Mouse (Mus musculus) left cerebral cortex, adult 8-10 months (tissue): ENCODE data around the gene Fbxo7. TPM values are rescaled to one million over a fixed set of nuclear protein-coding genes. Genes with fewer than 3 reads are reported as not detected.

Experiments used
- DNase-seq, 2 experiments: peaks; one replicate each; pipeline ENCODE4 v3.0.0; 2022; ENCODE audit warnings: low spot score in 2 of 2
- total RNA-seq, 4 experiments: library from RNA; stranded (reverse); gene quantifications; 2 replicates each; pipeline ENCODE4 v1.2.4; 2022

Gene Fbxo7
- total RNA-seq, 4 experiments from 2014 or later, result 30.6 to 36.2 (median 33.5) TPM

DNA sequence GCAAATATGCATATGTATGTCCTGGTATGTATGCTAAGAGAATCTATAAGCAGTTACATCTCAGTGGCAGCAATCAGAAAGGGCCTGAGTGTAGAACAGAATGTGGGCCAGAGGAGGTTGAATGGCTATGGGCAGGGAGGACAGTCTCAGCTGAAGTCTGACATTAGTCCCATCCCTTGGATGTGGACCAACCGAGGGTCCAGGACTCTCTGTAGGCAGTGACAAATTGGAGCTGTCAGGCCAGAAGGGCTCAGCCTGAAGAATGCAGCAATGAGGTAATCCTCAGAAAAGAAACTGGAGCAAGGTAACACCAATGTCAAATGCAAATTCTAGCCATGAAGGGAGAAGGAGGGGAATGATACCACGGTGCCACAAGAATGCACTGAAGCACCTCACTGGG is 55.5 kb downstream of the Fbxo7 start:
- no peak for DNase-seq

DNA sequence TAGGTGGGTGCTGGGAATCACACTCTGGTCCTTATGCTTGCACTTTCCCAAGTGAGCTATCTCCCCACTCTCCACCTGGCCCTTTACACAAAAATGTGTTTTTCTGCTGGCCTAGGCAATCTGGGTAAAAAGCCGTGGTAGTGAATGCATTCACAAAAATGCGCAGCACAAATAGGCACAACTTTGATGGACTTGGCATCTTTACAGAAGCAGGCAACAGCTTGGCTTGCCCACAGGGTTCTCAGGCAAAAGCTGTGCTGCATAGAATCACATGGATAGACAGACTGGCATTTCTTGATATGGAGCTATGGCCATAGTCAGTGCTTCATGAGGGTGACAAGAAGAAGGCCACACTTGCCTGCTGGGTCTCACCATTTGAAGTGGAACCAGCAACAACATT is 57.0 kb downstream of the Fbxo7 start:
- DNase-seq, result no peak

DNA sequence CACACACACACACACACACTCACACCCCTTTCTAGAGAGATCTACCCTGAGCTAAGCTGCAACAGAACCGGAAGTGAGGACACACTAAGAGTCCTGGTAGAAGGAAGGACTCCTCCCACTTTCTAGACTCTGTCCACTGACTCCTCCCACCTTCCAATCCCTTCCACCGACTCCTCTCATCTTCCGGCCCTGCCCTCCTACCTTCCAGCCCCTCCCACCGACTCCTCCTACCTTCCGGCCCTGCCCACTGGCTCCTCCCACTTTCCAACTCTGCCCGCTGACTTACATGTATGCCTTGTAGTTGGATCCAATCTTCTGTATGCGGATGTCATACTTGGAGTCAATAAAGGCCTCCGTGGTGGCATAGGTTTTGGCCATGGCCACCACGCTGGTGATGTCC is 58.1 kb downstream of the Fbxo7 start:
- no peak for DNase-seq

DNA sequence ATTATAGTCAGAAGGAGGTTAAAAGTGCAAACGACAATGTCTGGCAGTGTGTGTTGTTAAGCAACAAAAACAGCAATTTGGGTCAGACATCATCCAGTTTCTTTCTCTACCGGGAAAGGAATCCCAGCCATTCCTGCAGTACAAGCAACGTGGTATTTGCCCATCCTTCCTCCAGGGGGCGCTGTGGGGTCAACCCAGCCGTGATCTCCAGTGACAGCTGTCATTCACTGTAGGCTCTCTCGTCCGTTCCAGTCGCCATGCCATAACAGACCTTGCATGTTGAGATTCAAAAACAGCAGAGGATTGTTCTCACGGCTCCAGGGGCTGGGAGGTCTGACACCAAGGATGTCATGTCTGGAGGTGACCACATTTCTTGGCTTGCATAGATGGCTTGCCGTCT is 70.1 kb downstream of the Fbxo7 start:
- DNase-seq, result no peak

DNA sequence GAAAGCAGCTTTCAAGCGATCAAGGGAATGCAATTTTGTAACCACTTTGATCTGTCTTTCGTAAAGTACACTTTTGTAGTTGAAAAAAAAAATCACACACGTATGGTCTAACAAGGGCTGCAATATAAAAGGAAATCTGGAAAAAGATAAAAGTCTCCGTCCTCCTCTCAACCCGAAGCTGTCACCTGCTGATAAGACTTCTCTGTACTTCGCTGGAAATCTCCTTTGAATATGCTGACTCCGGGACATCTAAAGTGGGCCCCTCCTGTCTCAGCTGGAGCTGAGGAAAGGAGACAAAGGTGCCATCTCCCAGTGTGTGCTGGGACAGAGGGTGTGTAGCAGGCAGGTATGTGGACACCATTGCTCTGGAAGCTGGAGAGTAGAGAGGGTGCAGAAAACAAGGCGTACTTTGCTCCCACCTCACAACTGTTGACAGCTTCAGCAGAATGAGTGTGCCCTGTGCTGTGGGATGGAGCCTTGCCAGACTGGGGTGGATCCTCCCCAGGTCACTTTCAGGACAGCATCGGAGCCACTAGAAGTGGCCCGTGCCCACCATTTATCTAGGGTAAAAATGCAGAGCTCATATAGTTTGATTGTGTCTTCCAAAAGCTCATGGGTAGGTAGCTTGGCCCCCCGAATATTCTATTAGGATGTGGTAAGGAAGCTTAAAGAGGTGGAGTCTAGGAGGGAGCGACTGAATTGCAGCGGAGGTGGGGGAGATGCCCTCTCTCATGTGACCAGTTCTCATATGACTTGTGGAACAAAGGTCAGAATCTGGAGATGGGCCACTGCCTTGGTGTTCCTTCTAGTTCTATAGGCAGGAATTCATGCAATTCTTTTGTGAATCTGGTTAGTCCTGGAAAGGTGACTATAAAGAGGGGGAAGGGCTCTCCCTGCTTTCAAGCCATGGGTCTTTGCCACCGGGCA is 71.6 kb downstream of the Fbxo7 start:
- no peak for DNase-seq

DNA sequence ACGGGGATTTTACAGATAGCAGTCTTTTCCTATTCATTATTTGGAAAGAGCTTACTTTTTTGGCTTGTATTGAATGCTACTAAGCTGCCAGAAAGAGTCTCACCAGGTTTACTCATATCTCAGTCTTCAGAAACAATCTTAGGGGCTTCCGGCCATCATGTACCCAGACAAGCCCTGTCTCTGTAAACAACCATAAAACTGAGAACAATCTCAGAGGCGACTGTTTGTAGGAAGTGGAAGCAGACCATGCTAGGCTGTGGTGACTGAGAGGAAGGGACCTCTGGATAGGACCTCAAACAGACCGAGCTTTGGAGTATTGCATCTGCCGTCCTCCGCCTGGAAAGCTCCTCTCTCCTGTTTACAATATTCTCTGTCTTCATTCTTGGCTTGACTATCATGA is 76.6 kb downstream of the Fbxo7 start:
- no peak for DNase-seq

DNA sequence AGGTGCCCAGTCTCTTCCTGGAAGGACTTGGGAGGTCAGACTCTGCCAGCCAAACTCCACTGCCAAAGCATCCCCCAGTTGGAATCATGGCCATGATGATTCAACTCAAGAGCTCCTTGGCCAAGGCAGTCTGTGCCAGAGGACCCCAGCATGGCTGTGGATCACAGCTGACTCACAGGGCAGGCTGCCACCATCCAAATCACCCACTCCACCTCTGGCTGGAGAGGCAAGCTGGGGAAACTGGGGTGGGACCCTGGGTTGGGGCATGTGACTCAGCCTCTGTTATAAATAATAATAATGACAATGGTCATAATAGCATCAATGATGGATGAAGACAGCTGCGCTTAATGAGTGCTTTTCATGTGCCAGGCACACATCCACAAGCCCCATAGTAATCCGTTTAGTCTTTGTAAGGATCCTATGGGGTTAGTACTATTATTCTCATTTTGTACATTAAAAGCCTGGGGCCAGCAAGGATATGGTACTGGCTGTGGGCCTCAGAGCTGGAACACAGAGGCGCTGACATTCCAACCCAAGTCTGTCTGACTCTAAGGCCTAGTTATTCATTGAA is 78.6 kb downstream of the Fbxo7 start:
- DNase-seq, result no peak

Other genes starting within 250 kb of the Fbxo7 start
- 10 to 100 TPM; 16.3 to 20.5 (median 20.0) TPM for gene Pwp1, start 192.5 kb upstream of the Fbxo7 start, total RNA-seq
- 10 to 100 TPM; 27.6 to 31.2 (median 29.4) TPM for gene Prdm4, start 104.8 kb upstream of the Fbxo7 start, total RNA-seq
- gene Ascl4, start 94.3 kb upstream of the Fbxo7 start, total RNA-seq, result 1 to 10 TPM in 1 of 4 experiments, under 1 TPM in 2, not detected in 1; 0.19 to 1.1 (median 0.59) TPM
- gene Rtcb, start 64.1 kb upstream of the Fbxo7 start, total RNA-seq, result 100 to 1,000 TPM; 117 to 135 (median 128) TPM
- under 1 TPM; 0.11 to 0.39 (median 0.20) TPM for gene Bpifc, start 10.1 kb upstream of the Fbxo7 start, total RNA-seq